Mouse (Mus musculus) forebrain, embryonic 16.5 days (tissue): Measurements from ENCODE around the gene Npc1l1. TPM values are rescaled to one million over a fixed set of nuclear protein-coding genes. Genes with fewer than 3 reads are reported as not detected.
"Not testable (repeated sequence)": the region's sequence is repeated elsewhere in the genome, so short reads cannot be mapped to it uniquely, and the experiment has no call there.

ENCODE experiments used
- ATAC-seq: fragments of 200-750 bp; cut with Nextera tagmentation; 2 replicates; pipeline ENCODE4 v1.8.0; 2017; ENCODE audit warnings: mild to moderate bottlenecking, moderate library complexity
- H3K27ac ChIP-seq: fragments of 300-500 bp; sonication (generic); 2 replicates; pipeline ENCODE4 v1.5.1; 2014; ENCODE audit warnings: low read length, control low read depth
- H3K27me3 ChIP-seq: fragments of 300-500 bp; sonication (generic); replicated peaks from 2 replicates; pipeline ENCODE4 v1.6.1; 2014; ENCODE audit warnings: low read length; ENCODE audit not compliant: control insufficient read depth, insufficient read depth
- H3K36me3 ChIP-seq: fragments of 300-500 bp; sonication (generic); 2 replicates; pipeline ENCODE4 v1.6.1; 2014; ENCODE audit not compliant: control insufficient read depth, insufficient read depth
- H3K4me1 ChIP-seq: fragments of 300-500 bp; sonication (generic); replicated peaks from 2 replicates; pipeline ENCODE4 v1.6.1; 2014; ENCODE audit warnings: low read length; ENCODE audit not compliant: control insufficient read depth, insufficient read depth
- H3K4me2 ChIP-seq: fragments of 300-500 bp; sonication (generic); 2 replicates; pipeline ENCODE4 v1.6.1; 2014; ENCODE audit warnings: mild to moderate bottlenecking, low read length, control low read depth
- H3K4me3 ChIP-seq: fragments of 300-500 bp; sonication (generic); replicated peaks from 2 replicates; pipeline ENCODE4 v1.5.1; 2014; ENCODE audit warnings: mild to moderate bottlenecking, low read length, control low read depth
- H3K9ac ChIP-seq: fragments of 300-500 bp; sonication (generic); replicated peaks from 2 replicates; pipeline ENCODE4 v1.6.1; 2014; ENCODE audit warnings: low read depth, low read length, control low read depth
- H3K9me3 ChIP-seq: fragments of 300-500 bp; sonication (generic); 2 replicates; pipeline ENCODE4 v1.6.1; 2016; ENCODE audit warnings: low read length; ENCODE audit not compliant: control insufficient read depth
- WGBS: fragments of 180-500 bp; shearing (Covaris S2); extraction: QIAGEN DNeasy Blood & Tissue Kit; methylation state at CpG from one replicate; pipeline ENCODE4 v1.1.7; 2014; 5-methylcytosine and 5-hydroxymethylcytosine counted together
- polyA plus RNA-seq: library from polyadenylated mRNA; unstranded; fragments of >200 nt; fragmentation: Nextera tagmentation; extraction: Ambion mirVana; gene quantifications from 2 replicates; pipeline ENCODE4 v1.2.1, GENCODE M21; 2015

Gene Npc1l1
- polyA plus RNA-seq, 1 experiment from 2014 or later, result 0.08 TPM

DNA sequence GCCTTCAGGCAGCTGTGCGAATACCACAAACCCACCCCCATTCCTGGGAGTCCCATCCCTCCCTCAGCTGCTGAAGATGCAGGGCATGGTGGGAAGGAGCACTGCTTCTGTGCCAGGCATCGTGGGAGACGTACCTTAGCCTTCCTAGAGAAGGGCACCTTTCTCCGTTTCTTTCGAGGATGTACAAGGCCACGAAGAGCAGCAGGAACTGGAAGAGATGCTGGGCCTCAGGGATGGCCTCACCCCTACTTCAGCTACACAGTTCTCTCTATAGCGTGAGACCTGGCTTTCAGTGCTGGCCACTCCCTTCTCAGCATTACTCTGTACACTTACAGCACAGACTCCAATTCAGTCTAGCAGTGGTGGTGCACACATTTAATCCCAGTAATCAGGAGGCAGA lies 29.5 kb upstream of the Npc1l1 start:
- H3K36me3 ChIP-seq, result peaks cover 41% of the 10 kb centered on the region
- WGBS, result 94% methylated on average over 7 of the region's 7 CpGs
- H3K4me2 ChIP-seq, result no peak overlapping the region
- H3K27me3 ChIP-seq, result no peaks in the 10 kb centered on the region
- no peaks in the 10 kb centered on the region for H3K4me1 ChIP-seq
- H3K4me3 ChIP-seq, result no peak overlapping the region
- H3K9me3 ChIP-seq, result no peaks in the 10 kb centered on the region
- H3K27ac ChIP-seq, result no peak overlapping the region
- H3K9ac ChIP-seq, result no peak overlapping the region
- ATAC-seq, result no peak

DNA sequence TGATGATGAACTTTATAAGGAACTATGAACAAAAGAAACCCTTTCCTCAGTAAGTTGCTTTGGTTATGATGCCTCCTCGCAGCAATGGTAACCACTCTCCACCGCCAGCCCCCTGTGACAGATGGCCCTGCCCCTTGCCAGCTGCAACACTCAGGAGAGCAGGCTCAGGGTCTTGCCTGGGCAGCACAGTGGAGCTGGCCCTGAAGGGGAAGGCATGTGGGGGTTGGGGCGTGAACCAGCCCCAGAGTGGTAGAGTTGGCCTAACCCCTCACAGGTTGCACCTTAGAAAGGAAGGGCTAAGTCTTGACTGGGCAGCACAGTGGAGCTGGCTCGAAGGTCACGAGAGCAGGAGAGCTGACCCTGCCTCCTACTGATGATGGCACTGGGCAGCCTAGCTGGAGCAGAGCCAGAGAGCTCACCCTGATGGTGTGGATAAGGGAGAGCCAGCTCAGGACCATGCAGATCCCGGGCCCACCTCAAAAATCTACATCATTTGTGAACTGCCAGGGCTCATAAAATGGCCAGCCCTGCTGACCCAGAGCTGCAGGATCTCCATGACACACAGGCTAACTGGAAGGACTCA lies 26.6 kb upstream of the Npc1l1 start:
- H3K4me2 ChIP-seq, result no peak overlapping the region
- no peak overlapping the region for H3K4me3 ChIP-seq
- no peaks in the 10 kb centered on the region for H3K27me3 ChIP-seq
- no peak overlapping the region for H3K27ac ChIP-seq
- peak; percentile 47; the same call in 1 of the 2 replicates for ATAC-seq
- no peaks in the 10 kb centered on the region for H3K4me1 ChIP-seq
- no peak overlapping the region for H3K9ac ChIP-seq
- 70% methylated on average over 6 of the region's 6 CpGs for WGBS
- H3K9me3 ChIP-seq, result no peaks in the 10 kb centered on the region
- peaks cover 24% of the 10 kb centered on the region for H3K36me3 ChIP-seq

DNA sequence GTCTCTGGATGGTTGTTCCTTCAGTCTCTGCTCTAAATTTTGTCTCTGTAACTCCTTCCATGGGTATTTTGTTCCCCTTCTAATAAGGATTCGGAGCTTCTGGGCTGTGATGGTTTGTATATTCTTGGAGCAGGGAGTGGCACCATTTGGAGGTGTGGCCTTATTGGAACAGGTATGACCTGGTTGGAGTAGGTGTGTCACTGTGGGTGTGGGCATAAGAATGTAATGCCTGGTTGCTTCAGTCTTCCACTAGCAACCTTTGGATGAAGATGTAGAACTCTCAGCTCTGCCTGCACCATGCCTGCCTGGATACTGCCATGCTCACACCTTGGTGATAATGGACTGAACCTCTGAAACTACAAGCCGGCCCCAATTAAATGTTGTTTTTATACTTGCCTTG lies 24.7 kb upstream of the Npc1l1 start:
- not testable (repeated sequence) for H3K27me3 ChIP-seq, H3K9me3 ChIP-seq, H3K4me3 ChIP-seq, H3K4me2 ChIP-seq, ATAC-seq, H3K4me1 ChIP-seq, H3K9ac ChIP-seq, H3K27ac ChIP-seq
- peaks cover 17% of the 10 kb centered on the region for H3K36me3 ChIP-seq
- 93% methylated on average over 2 of the region's 2 CpGs for whole genome bisulfite sequencing

DNA sequence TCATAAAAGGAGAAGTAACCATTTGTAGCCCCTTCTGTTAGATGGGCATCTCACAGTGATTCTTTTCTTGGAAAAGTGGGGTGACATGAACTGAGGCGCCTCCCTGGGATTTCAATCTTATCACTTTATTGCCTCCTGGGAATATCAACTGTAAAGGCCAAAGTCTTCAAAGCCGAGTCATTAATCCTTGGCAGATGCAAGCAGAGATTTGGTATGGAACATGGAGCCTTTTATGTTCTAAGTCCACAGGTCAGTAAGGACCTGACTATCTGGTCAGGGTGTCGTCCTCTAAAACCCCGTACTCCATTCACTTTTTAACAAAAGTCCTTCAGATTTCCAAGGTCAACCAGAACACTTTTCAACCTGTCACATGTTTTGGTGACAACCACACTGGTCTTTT lies 22.9 kb upstream of the Npc1l1 start:
- no peak overlapping the region for H3K4me2 ChIP-seq
- no peak overlapping the region for H3K9ac ChIP-seq
- H3K36me3 ChIP-seq, result 0 out of 2 replicates have a peak, but pooled peaks cover 1% of the 10 kb centered on the region
- no peaks in the 10 kb centered on the region for H3K4me1 ChIP-seq
- no peak for ATAC-seq
- 91% methylated on average over 4 of the region's 4 CpGs for WGBS
- H3K4me3 ChIP-seq, result no peak overlapping the region
- H3K9me3 ChIP-seq, result no peaks in the 10 kb centered on the region
- no peak overlapping the region for H3K27ac ChIP-seq
- H3K27me3 ChIP-seq, result no peaks in the 10 kb centered on the region

DNA sequence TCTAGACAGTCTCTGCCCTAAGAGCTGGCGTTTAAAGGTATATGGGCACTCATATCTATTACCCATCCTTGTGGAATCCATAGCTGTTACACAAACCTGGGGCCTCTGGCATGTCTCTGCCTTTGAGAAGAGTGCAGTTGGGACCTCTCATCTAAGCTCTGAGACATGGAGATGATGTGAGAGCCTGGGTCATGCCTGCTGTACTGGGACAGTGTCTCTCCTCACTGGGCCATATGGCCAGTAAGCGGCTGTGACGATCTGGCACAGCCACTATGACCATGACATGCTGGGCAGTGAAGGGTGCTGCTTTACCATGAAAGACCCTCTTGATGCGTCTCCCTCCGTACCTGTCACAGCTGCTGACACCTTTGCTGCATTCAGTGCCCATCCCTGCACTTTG lies 22.3 kb upstream of the Npc1l1 start:
- ATAC-seq, result no peak
- H3K27me3 ChIP-seq, result no peaks in the 10 kb centered on the region
- no peaks in the 10 kb centered on the region for H3K36me3 ChIP-seq
- no peaks in the 10 kb centered on the region for H3K9me3 ChIP-seq
- no peak overlapping the region for H3K4me3 ChIP-seq
- H3K9ac ChIP-seq, result no peak overlapping the region
- no peak overlapping the region for H3K4me2 ChIP-seq
- H3K27ac ChIP-seq, result no peak overlapping the region
- no peaks in the 10 kb centered on the region for H3K4me1 ChIP-seq
- 89% methylated on average over 5 of the region's 5 CpGs for WGBS

DNA sequence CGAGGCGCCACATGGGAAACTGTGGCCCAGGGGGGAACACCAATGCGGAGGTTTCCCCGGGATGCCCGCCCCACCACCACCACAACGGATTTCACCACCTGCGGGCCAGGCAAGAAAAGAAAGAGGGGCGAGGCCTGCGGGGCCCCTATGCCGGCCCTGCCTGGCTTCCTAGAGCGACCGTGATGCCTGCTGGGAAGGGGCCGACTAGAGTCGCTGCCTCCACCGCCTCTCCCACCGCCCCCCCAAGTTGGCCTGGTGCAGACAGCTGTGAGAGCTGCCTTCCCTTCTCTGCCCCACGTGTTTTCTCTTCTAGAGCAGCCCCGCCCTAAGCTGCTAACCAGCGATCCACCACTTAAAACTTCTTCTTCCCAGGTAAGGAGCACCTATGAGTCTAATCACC lies 14.8 kb upstream of the Npc1l1 start:
- H3K27ac ChIP-seq, result no peak overlapping the region
- H3K4me1 ChIP-seq, result no peaks in the 10 kb centered on the region
- H3K9me3 ChIP-seq, result no peaks in the 10 kb centered on the region
- no peaks in the 10 kb centered on the region for H3K27me3 ChIP-seq
- H3K36me3 ChIP-seq, result no peaks in the 10 kb centered on the region
- no peak for ATAC-seq
- no peak overlapping the region for H3K4me2 ChIP-seq
- no peak overlapping the region for H3K4me3 ChIP-seq
- WGBS, result 53% methylated on average over 18 of the region's 19 CpGs
- H3K9ac ChIP-seq, result no peak overlapping the region

DNA sequence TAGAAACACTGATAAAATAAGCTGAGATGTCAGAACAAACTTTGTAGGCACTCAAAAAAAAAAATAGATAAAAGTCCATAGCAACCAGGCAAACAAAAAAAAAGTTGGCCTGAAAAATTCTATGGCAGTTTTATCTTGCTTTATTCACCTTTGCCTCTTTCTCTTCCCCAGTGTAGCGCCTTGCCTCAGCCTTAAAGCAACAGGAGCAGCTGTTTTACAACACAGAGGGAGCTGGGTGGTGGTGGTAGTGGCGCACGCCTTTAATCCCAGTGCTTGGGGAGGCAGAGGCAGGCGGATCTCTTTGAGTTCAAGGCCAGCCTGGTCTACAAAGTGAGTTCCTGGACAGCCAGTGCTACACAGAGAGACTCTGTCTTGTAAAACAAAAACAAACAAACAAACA lies 3.1 kb upstream of the Npc1l1 start:
- no peak for ATAC-seq
- Histone ChIP-seq H3K9me3 (peaks cover 2% of the 10 kb centered on the region; the same call in 1 of the 2 replicates), H3K9ac (no peak overlapping the region), H3K4me1 (no peaks in the 10 kb centered on the region), H3K36me3 (no peaks in the 10 kb centered on the region), H3K4me3 (no peak overlapping the region), H3K4me2 (no peak overlapping the region), H3K27ac (no peak overlapping the region), H3K27me3 (no peaks in the 10 kb centered on the region)
- 86% methylated on average over 4 of the region's 4 CpGs for WGBS

DNA sequence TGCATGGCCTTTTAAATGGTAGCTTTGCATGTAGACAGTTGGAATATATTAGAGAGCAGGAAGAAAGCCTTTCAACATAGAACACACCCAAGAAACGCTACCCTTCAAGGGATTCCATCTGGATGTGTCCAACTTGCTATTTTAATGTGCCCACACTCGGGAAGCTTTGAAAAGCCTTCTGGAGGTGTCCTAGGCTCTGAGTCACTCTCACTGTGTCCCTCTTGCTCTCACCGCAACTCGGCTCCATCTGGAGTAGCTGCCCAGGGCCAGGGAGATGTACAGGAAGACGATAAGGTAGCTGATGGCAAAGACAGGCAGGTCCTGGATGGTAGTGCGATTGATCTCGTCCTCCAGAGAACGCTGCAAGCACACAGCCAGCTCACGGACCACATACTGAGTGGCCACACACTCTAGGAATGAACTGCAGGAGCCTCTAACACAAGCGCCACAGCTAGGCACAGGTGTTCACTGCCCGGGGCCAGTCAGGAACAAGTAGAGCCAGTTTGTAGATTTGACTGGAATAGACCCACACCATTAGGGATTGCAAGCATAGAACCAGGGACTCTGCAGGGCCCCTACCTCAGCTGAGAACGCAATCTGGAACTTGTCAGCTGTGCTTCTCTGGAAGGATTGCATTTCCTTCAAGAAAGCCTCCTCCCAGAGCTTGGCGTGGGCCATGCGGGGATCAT lies 5.3 kb downstream of the Npc1l1 start:
- Histone ChIP-seq H3K9ac (no peak overlapping the region), H3K36me3 (no peaks in the 10 kb centered on the region), H3K27me3 (no peaks in the 10 kb centered on the region), H3K4me3 (no peak overlapping the region), H3K4me1 (no peaks in the 10 kb centered on the region), H3K9me3 (no peaks in the 10 kb centered on the region), H3K4me2 (no peak overlapping the region), H3K27ac (no peak overlapping the region)
- 79% methylated on average over 14 of the region's 14 CpGs for WGBS
- ATAC-seq, result no peak

DNA sequence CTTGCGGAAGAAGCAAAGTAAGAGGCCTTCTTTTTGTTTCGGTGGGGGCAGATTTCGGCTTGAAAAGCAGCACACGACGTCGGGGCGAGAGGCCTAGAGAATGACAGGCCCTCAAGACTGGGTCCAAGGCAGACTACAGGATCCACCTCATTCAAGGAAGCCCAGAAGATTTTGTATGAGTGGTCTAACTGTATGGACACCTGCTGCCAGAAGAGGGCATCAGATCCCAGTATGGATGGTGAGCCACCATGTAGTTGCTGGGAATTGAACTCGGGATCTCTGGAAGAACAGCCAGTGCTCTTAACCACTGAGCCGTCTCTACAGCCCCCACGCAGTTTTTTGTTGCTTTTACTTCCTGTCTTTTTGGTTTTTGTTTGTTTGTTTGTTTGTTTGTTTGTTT lies 7.8 kb downstream of the Npc1l1 start:
- Histone ChIP-seq H3K9ac (no peak overlapping the region), H3K4me3 (no peak overlapping the region), H3K27me3 (no peaks in the 10 kb centered on the region), H3K4me1 (no peaks in the 10 kb centered on the region), H3K4me2 (no peak overlapping the region), H3K9me3 (no peaks in the 10 kb centered on the region), H3K27ac (no peak overlapping the region), H3K36me3 (no peaks in the 10 kb centered on the region)
- no peak for ATAC-seq
- WGBS, result 96% methylated on average over 10 of the region's 10 CpGs
